ENCODE assay signal across 9 mouse cellular contexts in the genomic region with DNA sequence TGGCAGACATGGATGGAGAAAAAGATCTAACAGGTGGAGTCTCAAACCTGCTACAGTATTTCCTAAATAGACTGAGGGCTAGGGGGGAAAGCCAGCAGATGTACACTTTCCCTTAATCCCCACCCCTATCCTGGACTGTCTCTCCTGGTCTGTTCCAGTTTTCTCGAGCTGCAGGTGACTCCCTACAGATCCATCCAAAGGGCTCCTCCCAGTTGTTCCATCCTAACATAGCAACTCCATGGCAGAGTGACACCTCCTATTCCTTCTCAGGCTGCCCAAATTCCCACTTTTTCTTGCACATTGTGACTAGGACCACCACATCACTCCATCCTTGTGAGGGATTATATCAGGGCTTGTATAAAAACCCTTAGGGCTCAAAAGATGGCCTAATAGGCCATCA. TPM values are rescaled to one million over a fixed set of nuclear protein-coding genes. Genes with fewer than 3 reads are reported as not detected.
DNase-seq lines count a peak whose midpoint lies in the region; ATAC-seq lines count a peak whose summit lies in the region.
"Had no signal": no experiment of that assay in that cellular context is flagged by ENCODE, and none has a peak within 500 bp of the region (broad histone marks: within the 10 kb centered on the region; RNA-seq: fewer than 3 reads in every experiment).

No protein-coding gene starts in this region.

- H3K27me3 ChIP-seq in liver, embryonic 11.5 days (replicated peaks; ENCODE audit: control insufficient read depth, insufficient read depth, low read length) = no peaks in the 10 kb centered on the region
- no peaks in the 10 kb centered on the region for H3K27me3 ChIP-seq in neural tube, embryonic 14.5 days (ENCODE audit: control insufficient read depth, insufficient read depth, low read length)

- no peaks in the 10 kb centered on the region for H3K9me3 ChIP-seq in liver, embryonic 11.5 days (ENCODE audit: control insufficient read depth, low read length)
- no peaks in the 10 kb centered on the region for H3K9me3 ChIP-seq in neural tube, embryonic 14.5 days (ENCODE audit: control insufficient read depth, low read length)

- no peak overlapping the region for H3K9ac ChIP-seq in liver, embryonic 11.5 days (ENCODE audit: low read depth, low read length)
- H3K9ac ChIP-seq in neural tube, embryonic 14.5 days (replicated peaks; ENCODE audit: low read depth, low read length) = peak overlapping the region; percentile 97; the same call in 1 of the 2 replicates

- peak; percentile 11 for DNase-seq in CD4-positive, CD25-positive, alpha-beta regulatory T cell, adult 2 months (ENCODE audit: low read depth, low spot score)
- DNase-seq in liver, embryonic 11.5 days (ENCODE audit: low spot score) = no peak
- no peak for DNase-seq in liver
- DNase-seq in induced T-regulatory cell, adult 2 months (ENCODE audit: low read depth) = peak; percentile 24
- no peak for DNase-seq in embryo, embryonic 9.5 days (ENCODE audit: extremely low spot score)
- DNase-seq in lung, postnatal 36 days = no peak

- ATAC-seq in CD4-positive, CD25-positive, alpha-beta regulatory T cell, adult 4 months = no peak
- ATAC-seq in liver, embryonic 11.5 days (replicated peaks; ENCODE audit: low FRiP score) = no peak
- no peak for ATAC-seq in neural tube, embryonic 14.5 days (ENCODE audit: low read depth)

- peaks cover 3% of the 10 kb centered on the region; the same call in 1 of the 2 replicates for H3K36me3 ChIP-seq in liver, embryonic 11.5 days (ENCODE audit: control insufficient read depth, insufficient read depth, low read length)
- H3K36me3 ChIP-seq in neural tube, embryonic 14.5 days (ENCODE audit: control insufficient read depth, insufficient read depth, low read length) = no peaks in the 10 kb centered on the region

- 55% methylated on average over 1 of the region's 1 CpGs for WGBS in liver, embryonic 11.5 days
- 10% methylated on average over 1 of the region's 1 CpGs for WGBS in neural tube, embryonic 14.5 days

- peak overlapping the region; percentile 82 for H3K4me3 ChIP-seq in liver, embryonic 11.5 days (ENCODE audit: low read depth, low read length)
- H3K4me3 ChIP-seq in neural tube, embryonic 14.5 days (ENCODE audit: low read depth, low read length) = peak overlapping the region; percentile 92

- peaks cover 34% of the 10 kb centered on the region for H3K4me1 ChIP-seq in liver, embryonic 11.5 days (replicated peaks; ENCODE audit: control insufficient read depth, insufficient read depth, low read length)
- peaks cover 25% of the 10 kb centered on the region for H3K4me1 ChIP-seq in neural tube, embryonic 14.5 days (ENCODE audit: control insufficient read depth, insufficient read depth, low read length)

- H3K27ac ChIP-seq in liver, embryonic 11.5 days (ENCODE audit: low read depth, low read length) = no peak overlapping the region; the same call in 1 of the 2 replicates
- no peak overlapping the region for H3K27ac ChIP-seq in neural tube, embryonic 14.5 days (ENCODE audit: low read depth, low read length)
- H3K27ac ChIP-seq: macrophage had no signal

- peak overlapping the region; percentile 79 for H3K4me2 ChIP-seq in liver, embryonic 11.5 days
- H3K4me2 ChIP-seq in neural tube, embryonic 14.5 days (ENCODE audit: low read depth, low read length) = peak overlapping the region; percentile 55

RNA-seq across cellular contexts. Expression of gene Ctbp1, which starts 1.0 kb away (rescaled TPM):
- polyA plus RNA-seq in CD4-positive, CD25-positive, alpha-beta regulatory T cell, adult 4 months (2017; shearing (Covaris generic)) = 10 to 100 TPM; 13.8 to 30.4 TPM
- polyA plus RNA-seq in liver, embryonic 11.5 days (2014; fragmentation: Nextera tagmentation; extraction: Ambion mirVana) = 322 and 344 TPM in 2 replicates
- polyA plus RNA-seq in neural tube, embryonic 14.5 days (2014; fragmentation: Nextera tagmentation; extraction: Ambion mirVana) = 513 and 549 TPM in 2 replicates

RNA-seq across cellular contexts. Expression of gene Spon2, which starts 57.5 kb away (rescaled TPM):
- not detected for polyA plus RNA-seq in CD4-positive, CD25-positive, alpha-beta regulatory T cell, adult 4 months (2017; shearing (Covaris generic))
- 7.5 and 8.5 TPM in 2 replicates for polyA plus RNA-seq in liver, embryonic 11.5 days (2014; fragmentation: Nextera tagmentation; extraction: Ambion mirVana)
- 0.54 and 3.0 TPM in 2 replicates for polyA plus RNA-seq in neural tube, embryonic 14.5 days (2014; fragmentation: Nextera tagmentation; extraction: Ambion mirVana)
- polyA plus RNA-seq: macrophage had no signal

RNA-seq across cellular contexts. Expression of gene Maea, which starts 59.6 kb away (rescaled TPM):
- polyA plus RNA-seq in CD4-positive, CD25-positive, alpha-beta regulatory T cell, adult 4 months (2017; shearing (Covaris generic)) = 10 to 100 TPM; 69.2 to 98.9 TPM
- 103 and 106 TPM in 2 replicates for polyA plus RNA-seq in liver, embryonic 11.5 days (2014; fragmentation: Nextera tagmentation; extraction: Ambion mirVana)
- polyA plus RNA-seq in neural tube, embryonic 14.5 days (2014; fragmentation: Nextera tagmentation; extraction: Ambion mirVana) = 117 and 127 TPM in 2 replicates

Comparison
In these comparisons a context has a peak if more than half of its experiments do, and no peak if none do; other contexts are left out.
1. DNase-seq: peak in CD4-positive, CD25-positive, alpha-beta regulatory T cell, adult 2 months (single experiment) and induced T-regulatory cell, adult 2 months (single experiment); none in liver, embryonic 11.5 days (single experiment), liver (single experiment), embryo, embryonic 9.5 days (single experiment) and lung, postnatal 36 days (single experiment).
2. RNA of gene Ctbp1, which starts 1.0 kb away (polyA plus RNA-seq): 513 to 549 TPM in neural tube, embryonic 14.5 days and 322 to 344 TPM in liver, embryonic 11.5 days; 13.8 to 30.4 TPM in CD4-positive, CD25-positive, alpha-beta regulatory T cell, adult 4 months; every median in the first group is over 10 times any median in the second.